Mouse (Mus musculus): ENCODE measurements around the gene Cux1.
A peak's percentile ranks its signal among the peaks of the same experiment; 100 is the strongest.

The Cux1 gene

DNA sequence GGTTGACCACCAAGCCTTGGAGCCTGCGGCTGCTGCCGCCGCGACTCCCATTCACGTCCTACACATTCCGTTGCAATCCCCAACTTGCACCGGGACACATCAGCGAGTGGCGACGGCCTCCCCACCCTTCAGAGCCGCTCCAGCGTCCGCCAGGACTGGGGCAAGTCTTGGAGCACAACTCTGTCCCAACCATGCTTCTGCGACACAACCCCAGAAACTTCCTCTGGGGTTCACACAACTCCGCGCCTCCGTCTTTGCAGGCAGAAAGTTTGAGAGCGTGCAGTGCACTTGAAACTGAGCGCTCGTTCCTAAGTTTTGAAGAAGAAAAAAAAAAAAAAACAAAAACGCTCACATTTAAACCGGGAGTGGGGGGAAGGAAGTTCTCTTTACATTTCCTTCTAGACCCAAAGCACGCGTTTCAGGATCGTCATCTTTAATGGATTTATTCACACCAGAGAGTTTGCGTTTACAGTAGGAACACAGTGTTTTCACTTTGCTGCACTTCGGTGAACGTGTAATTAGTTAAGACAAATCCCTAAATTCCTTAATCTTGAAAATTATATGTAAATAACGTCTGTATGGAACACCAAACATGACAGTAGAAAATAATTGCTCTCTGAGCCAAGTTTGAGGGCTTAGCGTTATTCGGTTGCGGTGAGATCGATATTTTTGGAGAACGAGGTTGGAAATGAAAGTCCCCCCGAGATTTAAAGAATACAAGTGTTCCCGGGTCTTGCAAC is 906 bp upstream of the Cux1 start:
- DNase-seq (ENCODE audit: low spot score in 2 of 2) = peak; percentile 37 to 41

- DNase-seq (ENCODE audit: low spot score in 2 of 2) = peak; percentile 49 to 54
These were observed 496 bp downstream of the Cux1 start for GRCm38 (mm10) chr5:136566812-136567175.

DNA sequence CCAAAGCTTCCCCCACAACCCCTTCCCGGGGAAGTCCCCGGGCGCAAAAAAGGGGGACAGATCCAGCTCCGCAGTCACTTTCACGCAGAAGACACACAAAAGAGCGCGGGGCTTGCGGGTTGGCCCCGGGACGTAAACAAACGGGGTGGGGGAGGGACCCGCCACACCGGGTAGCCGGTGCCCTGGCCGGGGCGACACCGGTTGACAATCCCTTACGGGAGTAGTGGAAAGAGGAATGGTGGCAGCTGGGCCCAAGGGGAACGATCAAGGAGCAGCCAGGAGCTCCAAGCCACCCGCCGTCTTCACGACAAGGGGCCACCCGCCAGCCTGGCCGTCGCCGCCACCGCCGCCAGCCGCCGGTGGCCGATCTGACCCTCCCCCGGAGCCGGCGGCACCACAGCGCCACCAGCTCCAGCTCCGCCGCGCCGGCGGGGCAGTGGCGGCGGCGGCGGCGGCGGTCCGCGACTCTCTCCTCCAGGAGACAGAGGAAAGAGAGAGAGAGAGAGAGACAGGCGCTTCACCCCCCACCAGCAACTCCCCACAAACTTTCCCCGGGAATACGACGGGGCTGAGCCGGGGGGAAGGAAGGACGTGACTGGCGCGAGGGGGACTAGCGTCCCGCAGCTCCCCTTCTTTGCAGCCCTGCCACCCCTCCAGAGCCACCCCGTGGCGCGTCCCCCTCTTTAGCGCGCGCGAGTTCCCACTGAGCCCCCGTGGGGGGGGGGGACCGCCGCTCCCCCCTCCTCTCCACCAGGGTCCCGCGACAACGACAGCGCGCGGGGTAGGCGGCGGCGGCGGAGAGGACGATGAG is 1.1 kb downstream of the Cux1 start:
- peak; percentile 55 to 68 for DNase-seq (ENCODE audit: low spot score in 2 of 2)

- peak; percentile 37 to 39 for DNase-seq (ENCODE audit: low spot score in 2 of 2)
These were observed 1.9 kb downstream of the Cux1 start for GRCm38 (mm10) chr5:136565311-136565811.

DNA sequence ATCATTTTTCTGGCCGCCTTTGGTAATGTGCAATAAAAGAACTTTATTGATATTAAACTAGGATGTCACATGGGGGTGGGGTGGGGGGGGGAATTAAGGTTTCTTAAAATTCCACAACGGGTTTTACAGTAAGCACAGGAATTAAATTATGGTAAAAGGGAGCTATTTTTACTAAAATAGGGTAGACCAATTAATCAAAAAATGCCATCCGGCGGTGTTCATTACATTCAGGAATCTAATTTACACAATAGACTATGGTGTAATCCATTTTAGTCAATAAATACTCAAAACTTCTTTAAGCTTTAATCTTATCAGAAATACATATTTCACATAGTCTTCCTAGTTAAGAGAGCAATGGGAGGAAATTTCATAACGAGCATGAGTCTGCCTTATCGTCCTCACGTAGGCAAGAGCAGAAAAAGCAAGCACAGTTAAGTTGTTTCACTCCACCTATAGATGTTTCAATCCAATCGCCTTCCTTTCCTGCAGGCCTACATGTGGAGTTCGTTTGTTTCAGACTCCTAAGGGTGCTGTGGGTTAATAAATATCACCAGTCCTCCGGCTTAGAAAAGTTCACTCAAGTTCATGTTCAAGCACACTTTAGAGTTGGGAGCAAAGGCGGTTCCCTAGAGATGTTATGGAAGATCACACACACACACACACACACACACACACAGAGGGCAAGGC is 2.5 kb downstream of the Cux1 start:
- no peak for DNase-seq (ENCODE audit: low spot score in 2 of 2)

GRCm38 (mm10) chr5:136563996-136564395 is 3.3 kb downstream of the Cux1 start:
- DNase-seq (ENCODE audit: low spot score in 2 of 2) = no peak

- DNase-seq (ENCODE audit: low spot score in 2 of 2) = no peak
These were observed 4.2 kb downstream of the Cux1 start for GRCm38 (mm10) chr5:136563104-136563503.

DNA sequence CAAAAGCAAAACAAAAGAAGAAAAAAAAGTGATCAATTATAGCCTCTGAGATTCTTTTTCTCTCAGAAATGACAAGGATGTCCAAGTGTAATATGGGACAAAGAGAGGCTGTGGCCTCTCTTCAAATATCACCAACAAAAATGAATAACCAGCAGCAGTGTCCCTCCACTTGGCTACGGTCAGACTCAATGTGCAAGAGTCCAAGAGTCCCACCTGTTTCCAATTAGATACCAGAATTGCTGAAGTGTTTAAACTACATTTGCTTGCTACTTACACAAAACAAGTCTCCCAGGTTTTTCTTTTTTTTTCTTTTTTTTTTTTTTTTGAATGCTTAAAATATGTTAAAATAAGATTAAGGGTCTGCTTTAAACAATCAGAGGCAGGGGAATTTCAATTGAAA is 5.1 kb downstream of the Cux1 start:
- no peak for DNase-seq (ENCODE audit: low spot score in 2 of 2)

- no peak for DNase-seq (ENCODE audit: low spot score in 2 of 2)
These were observed 5.6 kb downstream of the Cux1 start for GRCm38 (mm10) chr5:136561641-136562040.

DNA sequence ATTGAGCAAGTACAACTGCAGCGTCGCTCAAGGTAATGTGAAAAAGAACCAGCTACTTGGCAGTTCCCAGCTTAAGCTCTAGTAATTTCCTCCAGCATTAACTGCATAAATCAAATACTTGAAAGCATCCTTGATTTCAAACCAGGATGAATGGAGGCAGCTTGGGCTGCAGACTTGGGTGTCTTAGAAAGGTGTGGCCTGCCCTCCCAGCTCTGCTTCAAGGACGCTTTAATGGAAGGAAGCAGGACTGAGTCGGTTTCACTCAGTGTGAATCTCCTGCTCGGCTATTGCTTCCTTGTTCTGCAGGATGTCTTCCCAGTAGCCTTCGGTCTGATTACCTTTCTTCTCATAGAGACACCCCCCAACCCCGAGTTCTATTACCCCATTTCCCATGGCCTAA is 6.6 kb downstream of the Cux1 start:
- no peak for DNase-seq (ENCODE audit: low spot score in 2 of 2)

DNA sequence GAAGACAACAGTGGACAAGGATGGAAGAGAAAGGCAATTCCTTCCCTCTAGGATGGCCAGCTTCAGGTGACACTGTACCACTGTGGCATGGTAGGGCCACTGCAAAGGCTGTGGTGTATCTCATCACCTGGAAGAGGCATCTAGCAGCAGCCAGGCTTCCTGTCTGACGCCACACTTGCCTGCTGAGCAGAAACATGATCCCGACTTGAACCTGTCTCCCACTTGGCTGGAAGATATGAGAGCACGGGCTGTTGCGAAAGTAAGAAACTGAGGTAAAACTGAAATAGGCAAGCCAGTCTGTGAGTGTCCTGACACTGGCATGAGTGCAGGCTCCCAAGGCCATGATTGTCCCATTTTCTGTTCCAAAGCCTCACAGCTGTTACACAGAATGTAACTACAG is 9.8 kb downstream of the Cux1 start:
- DNase-seq (ENCODE audit: low spot score in 2 of 2) = no peak

DNA sequence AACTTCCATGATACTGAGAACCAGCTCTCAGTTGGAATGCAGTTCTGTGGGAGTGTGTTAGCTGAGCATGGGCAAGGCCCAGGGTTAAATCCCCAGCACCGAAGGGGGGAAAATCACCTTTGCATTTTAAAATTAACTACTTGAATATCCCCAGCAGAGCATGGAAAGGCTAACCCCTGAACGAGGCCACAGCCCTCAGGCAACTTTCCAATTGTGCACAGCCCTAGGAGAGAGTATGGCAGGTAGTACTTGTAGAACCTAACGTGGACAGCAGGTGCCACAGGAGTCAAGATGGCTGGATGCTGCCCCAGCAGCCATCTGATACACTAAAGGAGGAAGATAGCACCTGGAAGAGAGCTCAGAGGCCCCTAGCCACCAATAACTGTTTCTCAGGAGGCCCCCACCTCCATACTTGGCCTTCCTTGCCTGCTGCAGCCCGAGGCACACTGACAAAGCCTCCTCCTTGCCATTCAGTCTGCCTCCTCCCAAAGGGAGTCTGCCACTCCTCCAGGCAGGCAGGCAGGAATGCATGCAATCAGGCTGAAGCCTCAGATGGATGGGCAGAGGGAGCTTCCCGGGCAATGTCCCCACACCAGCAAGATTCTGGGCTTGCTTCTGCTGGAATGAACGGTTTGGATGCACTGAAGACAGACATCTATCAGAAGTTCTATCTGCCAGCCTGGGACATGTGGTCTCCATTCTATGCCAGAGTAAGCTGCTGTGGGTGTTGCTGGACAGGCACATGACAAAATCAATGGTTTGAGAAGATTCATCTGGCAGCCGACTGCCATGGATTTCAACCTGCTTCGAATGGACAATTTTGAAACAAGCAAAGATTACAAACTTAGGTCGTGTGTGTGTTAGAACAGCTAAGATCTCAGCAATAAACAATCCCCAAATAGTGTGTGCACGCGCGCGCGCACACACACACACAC is 10.7 kb downstream of the Cux1 start:
- DNase-seq (ENCODE audit: low spot score in 2 of 2) = no peak

- peak; percentile 67 to 71 for DNase-seq (ENCODE audit: low spot score in 2 of 2)
These were observed 11.6 kb downstream of the Cux1 start for GRCm38 (mm10) chr5:136555703-136556102.

- no peak for DNase-seq (ENCODE audit: low spot score in 2 of 2)
These were observed 14.5 kb downstream of the Cux1 start for GRCm38 (mm10) chr5:136552832-136553231.

DNA sequence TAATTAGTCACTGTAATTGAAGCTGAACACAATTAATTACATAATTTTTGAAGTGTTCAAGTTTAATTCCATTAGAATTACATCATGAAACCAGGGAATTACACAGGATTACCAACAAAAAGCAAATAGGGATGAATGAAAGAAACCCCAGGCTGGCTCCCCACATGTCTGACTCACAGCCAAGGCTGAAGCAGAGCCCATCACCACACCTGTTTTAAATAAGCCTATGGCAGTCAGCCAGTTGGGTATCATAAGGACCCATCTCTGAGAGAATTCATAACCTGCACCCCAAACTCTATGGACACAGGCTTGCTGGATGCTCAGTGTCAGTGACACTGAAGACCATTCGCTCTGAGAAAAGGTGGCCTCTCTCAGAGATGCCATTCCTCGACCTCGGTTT is 15.2 kb downstream of the Cux1 start:
- DNase-seq (ENCODE audit: low spot score in 2 of 2) = no peak

DNA sequence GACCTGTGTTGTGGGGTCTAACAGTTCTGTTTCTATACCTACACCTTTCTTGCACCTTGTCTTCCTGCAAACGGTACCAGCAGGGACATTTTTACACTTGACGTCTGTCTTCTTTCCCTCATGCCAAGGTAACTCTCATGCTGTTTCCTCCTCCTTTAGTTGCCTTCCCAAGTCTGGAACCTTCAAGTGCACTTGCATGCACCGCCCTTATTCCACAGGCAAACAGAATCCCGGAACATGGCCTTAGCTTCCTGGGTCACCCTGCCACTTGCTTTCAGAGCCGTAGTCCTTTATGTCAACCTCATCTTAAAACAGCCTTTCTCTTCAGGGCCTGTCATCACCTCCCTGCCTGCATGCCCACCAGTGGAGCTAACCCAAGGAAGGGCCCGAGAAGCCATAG is 15.7 kb downstream of the Cux1 start:
- DNase-seq (ENCODE audit: low spot score in 2 of 2) = no peak

DNA sequence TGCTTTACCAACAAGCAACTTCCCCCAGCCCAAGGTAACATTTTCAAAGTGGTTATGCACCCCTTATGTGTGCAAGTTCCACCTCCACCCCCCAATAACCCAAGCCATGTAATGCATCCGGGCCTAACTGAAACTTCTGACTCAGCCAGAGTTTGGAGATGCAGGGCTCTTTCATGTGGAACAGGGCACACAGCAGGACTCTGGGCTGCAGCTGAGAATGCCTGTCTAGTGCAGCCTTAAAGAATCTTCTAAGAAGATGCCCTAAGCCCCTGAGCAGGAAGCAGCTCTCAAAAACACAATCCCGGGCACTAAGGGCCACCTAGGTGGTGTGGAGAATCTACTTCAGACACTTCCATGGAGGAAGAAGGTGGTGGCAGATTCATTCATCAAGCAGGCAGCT is 16.6 kb downstream of the Cux1 start:
- no peak for DNase-seq (ENCODE audit: low spot score in 2 of 2)

DNA sequence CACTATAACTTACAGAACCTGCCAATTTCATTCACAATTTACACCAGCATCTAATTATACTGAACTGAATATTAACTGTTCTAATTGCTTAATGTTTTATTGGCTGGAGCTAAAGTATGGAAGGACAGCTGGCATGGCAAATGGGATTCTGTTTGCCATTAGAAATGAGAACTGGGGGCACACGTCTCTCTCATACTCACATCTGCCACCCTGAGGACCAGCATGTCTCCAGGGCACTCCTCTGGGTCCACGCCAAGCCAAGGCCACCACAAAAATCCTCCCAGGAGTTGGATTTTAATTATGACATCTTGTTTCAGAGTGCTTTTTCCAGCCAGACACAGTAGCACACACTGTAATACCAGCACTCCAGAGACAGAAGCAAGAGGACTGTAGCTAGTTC is 18.5 kb downstream of the Cux1 start:
- DNase-seq (ENCODE audit: low spot score in 2 of 2) = no peak

- DNase-seq (ENCODE audit: low spot score in 2 of 2) = no peak
These were observed 22.2 kb downstream of the Cux1 start for GRCm38 (mm10) chr5:136545061-136545460.

DNA sequence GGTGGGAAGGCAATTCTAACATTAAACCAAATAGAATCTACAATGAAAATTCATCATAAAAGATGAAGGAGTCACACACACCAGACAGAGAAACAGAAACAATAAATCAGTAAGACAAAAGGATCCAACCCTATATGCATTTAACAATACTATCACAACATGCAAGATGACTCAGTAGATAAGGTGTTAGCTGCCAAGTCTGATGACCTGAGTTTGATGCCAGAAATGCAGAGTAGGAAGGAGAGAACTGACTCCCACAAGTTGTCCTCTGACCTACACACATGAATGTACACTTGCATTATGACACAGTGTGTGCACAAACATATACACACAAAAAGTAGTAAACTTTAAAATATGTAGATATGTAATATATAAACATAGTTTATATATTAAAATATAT is 24.1 kb downstream of the Cux1 start:
- no peak for DNase-seq (ENCODE audit: low spot score in 2 of 2)

DNA sequence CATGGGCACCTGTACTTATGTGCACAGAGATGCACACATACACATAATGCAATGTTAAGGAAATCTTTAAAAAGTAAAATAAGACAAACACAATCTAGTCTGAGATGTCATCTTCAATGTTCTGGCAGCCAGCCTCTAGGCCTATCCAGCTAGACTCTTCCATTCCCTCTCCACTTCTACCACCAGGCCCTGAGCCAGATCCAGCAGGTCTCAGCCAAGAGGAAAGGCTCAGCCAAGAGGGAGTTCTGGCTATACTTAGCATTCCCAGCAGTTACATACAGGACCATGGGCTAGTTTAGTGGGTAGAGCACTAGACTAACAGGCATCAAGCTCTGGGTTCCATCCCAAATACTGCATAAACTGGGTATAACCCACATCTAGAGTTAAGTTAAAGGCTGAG is 26.3 kb downstream of the Cux1 start:
- DNase-seq (ENCODE audit: low spot score in 2 of 2) = peak; percentile 76 to 80
